Mouse (Mus musculus): Measurements from ENCODE around the gene Cabin1. TPM values are rescaled to one million over a fixed set of nuclear protein-coding genes. Genes with fewer than 3 reads are reported as not detected.
"Not testable (repeated sequence)": the region's sequence is repeated elsewhere in the genome, so short reads cannot be mapped to it uniquely, and the experiment has no call there.

Gene Cabin1
- polyA plus RNA-seq, 1 experiment from 2014 or later, result 19.8 TPM

DNA sequence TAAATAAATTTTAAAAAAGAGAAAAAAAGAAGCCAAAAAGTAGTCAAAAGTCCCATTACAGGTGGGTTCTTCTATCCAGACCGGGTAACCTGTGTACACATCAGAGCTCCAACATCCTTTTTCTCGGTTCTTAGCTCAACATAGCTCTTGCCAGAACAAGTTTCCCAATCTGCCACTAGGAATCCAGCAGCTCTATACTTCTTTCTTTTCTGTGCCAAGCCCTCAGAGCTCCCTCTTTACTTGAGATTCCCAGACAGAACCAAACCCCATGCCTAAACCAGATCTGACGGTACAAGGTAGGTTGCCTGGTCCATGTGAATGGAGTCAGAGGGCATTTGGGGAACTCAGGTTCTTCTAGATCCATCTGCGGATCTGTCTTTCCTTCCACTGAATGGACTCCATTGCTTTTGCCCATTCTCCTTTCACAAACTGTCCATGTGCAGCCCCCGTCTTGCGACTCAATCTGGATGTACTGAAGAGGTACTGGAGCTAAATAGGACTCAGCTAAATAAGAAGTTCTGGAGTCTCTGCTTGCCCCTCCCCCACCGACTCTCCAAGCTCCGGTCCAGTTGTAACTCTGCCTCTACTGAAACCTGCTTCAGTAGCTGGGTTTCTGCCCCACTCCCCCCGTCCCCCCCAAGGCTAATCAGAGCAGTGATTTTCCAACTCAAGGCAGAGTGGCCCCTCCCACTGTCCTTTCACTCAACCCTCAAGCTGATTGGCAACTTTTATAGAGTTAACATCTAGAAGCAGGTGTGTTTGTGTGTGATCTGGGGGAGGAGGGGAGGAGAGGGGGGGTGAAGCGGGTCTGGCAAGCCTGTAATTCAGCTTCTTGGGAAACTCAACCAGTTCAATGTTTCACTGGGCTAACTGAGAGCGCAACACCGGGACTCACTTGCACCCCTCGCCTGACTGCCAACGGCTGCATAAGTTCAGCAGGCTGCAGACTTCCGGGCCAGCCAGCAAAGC lies 15.3 kb upstream of the Cabin1 start:
- no peak overlapping the region for H3K27ac ChIP-seq
- H3K4me3 ChIP-seq (ENCODE audit: inconsistent target), result no peak overlapping the region
- no peaks in the 10 kb centered on the region for H3K79me2 ChIP-seq (ENCODE audit: inconsistent target)
- WGBS (ENCODE audit: missing documents), result 63% methylated on average over 15 of the region's 15 CpGs
- H3K36me3 ChIP-seq (ENCODE audit: inconsistent target), result no peaks in the 10 kb centered on the region

DNA sequence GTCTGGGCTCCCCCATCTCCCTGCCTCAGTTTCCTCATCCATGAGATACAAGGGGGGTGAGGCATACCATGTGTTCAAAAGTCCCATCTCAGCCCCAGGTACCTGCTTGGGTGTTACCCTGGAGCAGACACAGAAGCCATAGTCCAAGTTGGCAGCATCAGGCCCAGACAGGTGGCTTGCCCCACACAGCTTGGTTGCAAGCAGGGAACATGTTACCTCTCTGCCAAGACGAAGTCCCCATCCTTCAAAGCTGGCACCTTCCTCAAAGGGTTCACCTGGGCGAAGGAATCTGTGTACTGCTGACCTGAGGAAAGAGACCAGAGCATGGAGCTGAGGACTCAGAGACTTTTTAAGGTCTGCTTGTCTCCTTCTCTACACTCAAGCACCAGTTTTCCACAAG lies 13.7 kb upstream of the Cabin1 start:
- no peak overlapping the region for H3K4me3 ChIP-seq (ENCODE audit: inconsistent target)
- WGBS (ENCODE audit: missing documents), result 88% methylated on average over 2 of the region's 2 CpGs

DNA sequence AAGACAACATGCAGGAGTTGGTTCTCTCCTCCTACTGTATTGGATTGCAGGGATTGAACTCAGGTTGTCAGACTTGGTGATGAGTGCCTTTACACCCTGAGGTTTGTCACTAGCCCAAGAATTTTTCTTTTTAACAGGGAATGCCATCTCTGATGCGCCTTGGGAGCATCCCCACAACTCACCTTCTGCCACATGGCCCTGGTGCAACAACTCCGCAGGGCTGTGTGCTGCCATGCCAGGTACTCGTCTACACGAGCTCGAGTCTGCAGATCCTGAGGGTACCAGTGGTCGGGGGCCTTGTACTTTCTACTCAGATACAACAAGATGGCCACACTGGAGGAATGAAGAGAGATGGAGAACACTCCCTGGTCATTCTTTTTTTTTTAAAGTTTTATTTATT lies 12.4 kb upstream of the Cabin1 start:
- Histone ChIP-seq H3K4me3 (ENCODE audit: inconsistent target) (no peak overlapping the region), H3K27ac (no peak overlapping the region), H3K79me2 (ENCODE audit: inconsistent target) (no peaks in the 10 kb centered on the region), H3K36me3 (ENCODE audit: inconsistent target) (no peaks in the 10 kb centered on the region)
- 91% methylated on average over 6 of the region's 6 CpGs for WGBS (ENCODE audit: missing documents)

More for the DNA sequence above, 13.7 kb upstream of the Cabin1 start:
- Histone ChIP-seq H3K36me3 (ENCODE audit: inconsistent target) (no peaks in the 10 kb centered on the region), H3K27ac (no peak overlapping the region), H3K79me2 (ENCODE audit: inconsistent target) (no peaks in the 10 kb centered on the region)

DNA sequence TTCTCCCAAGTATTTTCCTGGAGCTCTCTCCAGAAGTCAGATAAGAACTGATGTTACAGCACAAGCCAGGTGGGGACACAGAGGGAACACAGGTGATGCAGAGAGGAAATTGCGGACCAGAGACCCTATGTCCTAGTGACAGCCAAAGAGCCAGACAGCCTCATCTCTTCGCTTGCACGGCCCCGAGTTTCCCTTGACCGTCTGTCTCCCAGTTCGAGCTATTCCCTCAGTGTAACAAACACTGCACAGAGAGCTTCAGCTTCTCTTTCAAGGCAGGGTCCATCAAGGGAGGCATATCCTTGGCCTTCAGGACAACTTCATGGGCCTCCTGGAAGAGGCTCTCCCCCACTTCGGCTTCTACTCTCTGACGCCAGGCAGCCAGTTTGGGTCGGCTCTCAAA lies 10.4 kb upstream of the Cabin1 start:
- Histone ChIP-seq H3K36me3 (ENCODE audit: inconsistent target) (no peaks in the 10 kb centered on the region), H3K27ac (no peak overlapping the region), H3K79me2 (ENCODE audit: inconsistent target) (no peaks in the 10 kb centered on the region), H3K4me3 (ENCODE audit: inconsistent target) (no peak overlapping the region)
- WGBS (ENCODE audit: missing documents), result 98% methylated on average over 9 of the region's 9 CpGs

DNA sequence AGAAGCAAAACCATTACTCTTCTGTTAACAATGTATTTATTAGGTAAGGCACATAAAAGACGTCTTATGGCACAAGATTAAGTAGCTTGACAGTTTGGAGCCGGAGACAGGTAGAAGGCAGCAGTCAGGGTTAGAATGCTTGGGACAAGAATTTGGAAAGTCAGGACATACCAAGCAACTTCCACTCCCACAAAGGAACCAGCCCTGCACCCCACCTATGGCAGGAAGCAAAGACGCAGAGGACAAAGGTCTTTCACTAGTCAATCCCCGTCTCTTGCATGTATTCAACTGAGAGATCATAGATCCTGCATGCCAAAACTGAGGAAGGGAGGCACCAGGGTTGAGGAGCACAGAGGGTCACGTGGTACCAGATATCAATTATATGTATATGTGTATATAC lies 10.0 kb upstream of the Cabin1 start:
- 95% methylated on average over 5 of the region's 5 CpGs for WGBS (ENCODE audit: missing documents)
- H3K4me3 ChIP-seq (ENCODE audit: inconsistent target), result no peak overlapping the region
- no peaks in the 10 kb centered on the region for H3K79me2 ChIP-seq (ENCODE audit: inconsistent target)
- no peaks in the 10 kb centered on the region for H3K36me3 ChIP-seq (ENCODE audit: inconsistent target)
- H3K27ac ChIP-seq, result no peak overlapping the region

DNA sequence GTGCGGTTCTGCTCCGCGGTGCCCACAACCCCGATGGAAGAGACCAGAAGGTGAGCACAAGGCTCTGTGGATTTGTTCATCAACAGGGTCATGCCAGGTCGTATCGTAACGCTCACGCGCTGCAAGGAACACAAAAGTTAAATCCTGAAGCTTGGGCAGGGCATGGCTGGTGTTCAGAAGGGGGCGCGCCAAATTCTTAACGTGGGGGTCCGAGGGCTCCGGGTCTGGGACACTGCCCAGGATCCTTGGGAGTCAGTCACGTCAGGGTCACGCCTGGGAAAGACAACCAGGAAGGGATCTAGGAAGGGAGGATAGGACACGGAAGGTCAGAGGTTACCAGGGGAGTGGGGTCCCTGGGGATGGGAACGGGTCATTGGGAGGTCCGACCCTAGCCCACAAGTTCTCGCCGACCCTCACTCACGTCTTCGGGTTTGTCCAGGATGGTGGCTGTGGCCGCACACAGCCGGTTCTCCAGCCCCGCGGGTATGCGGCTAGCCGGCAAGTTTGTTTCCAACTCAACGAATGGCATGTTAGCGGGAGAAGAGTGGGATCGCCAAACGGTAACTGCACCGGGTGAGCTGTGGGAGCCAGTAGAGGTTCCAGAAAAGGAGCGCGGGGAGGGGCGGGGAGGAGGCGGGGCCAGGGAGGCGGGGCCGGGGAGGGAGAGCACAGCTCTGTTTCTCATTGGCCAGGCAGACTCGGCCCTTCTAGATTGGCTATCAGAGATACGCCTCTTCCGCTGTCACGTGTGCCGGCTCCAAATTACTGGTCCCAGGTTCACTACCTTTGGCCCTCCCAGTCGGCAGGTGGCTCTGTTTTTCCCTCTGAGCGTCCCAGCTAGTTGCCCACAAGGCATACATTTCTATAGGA lies 8.9 kb upstream of the Cabin1 start, which contains the start of gene Ddt:
Gene Ddt (minus strand): TSS at position 620 of the 870 bp plus-strand sequence.
- H3K79me2 ChIP-seq (ENCODE audit: inconsistent target), result no peaks in the 10 kb centered on the region
- no peaks in the 10 kb centered on the region for H3K36me3 ChIP-seq (ENCODE audit: inconsistent target)
- peak within 1 kb of the TSS; percentile 90 for H3K4me3 ChIP-seq (ENCODE audit: inconsistent target)
- WGBS (ENCODE audit: missing documents), result under 1% methylated on average over 46 of the region's 47 CpGs
- peak within 1 kb of the TSS; percentile 37 for H3K27ac ChIP-seq

DNA sequence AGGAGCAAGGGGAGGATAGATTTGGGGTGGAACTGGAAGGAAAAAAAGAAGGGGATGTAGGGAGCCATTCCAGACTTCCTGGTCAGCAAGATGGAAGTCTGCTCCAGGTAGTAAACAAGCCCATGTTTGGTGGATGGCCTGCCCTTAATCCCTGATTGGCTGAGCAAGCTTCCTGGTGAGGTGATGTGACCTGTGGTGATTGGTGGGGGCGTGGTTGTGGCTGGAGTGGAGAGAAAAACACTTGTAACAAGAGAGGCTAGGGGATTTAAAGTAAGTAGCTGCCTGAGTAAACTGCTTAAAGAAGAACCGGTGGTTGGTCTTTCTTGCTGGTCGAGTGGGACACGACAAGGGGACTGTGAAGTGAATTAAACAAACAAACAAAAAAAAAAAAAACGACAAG lies 3.6 kb upstream of the Cabin1 start:
- not testable (repeated sequence) for H3K36me3 ChIP-seq (ENCODE audit: inconsistent target); H3K27ac ChIP-seq; H3K4me3 ChIP-seq (ENCODE audit: inconsistent target)
- H3K79me2 ChIP-seq (ENCODE audit: inconsistent target), result peaks cover 12% of the 10 kb centered on the region
- 62% methylated on average over 5 of the region's 5 CpGs for WGBS (ENCODE audit: missing documents)

DNA sequence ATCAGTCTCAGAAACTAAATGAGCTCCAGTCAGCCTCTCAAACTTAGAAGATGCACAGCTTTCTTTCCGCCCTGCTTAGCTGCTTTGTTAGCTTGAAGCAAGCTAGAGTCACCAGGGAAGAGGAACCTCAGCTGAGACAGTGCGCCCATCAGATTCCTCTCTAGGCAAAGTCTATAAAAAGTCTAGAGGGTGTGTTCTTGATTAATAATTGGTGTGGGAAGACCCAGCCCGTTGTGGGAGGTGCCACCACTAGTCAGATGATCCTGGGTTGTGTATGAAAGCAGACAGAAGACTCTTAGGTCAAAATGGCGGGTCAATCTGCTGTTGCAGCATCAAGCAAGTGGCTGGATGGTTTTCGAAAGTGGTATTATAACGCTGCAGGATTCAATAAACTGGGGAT lies 2.7 kb upstream of the Cabin1 start:
- Histone ChIP-seq H3K27ac (no peak overlapping the region), H3K79me2 (ENCODE audit: inconsistent target) (peaks cover 21% of the 10 kb centered on the region), H3K4me3 (ENCODE audit: inconsistent target) (no peak overlapping the region), H3K36me3 (ENCODE audit: inconsistent target) (no peaks in the 10 kb centered on the region)
- 82% methylated on average over 6 of the region's 6 CpGs for WGBS (ENCODE audit: missing documents)

DNA sequence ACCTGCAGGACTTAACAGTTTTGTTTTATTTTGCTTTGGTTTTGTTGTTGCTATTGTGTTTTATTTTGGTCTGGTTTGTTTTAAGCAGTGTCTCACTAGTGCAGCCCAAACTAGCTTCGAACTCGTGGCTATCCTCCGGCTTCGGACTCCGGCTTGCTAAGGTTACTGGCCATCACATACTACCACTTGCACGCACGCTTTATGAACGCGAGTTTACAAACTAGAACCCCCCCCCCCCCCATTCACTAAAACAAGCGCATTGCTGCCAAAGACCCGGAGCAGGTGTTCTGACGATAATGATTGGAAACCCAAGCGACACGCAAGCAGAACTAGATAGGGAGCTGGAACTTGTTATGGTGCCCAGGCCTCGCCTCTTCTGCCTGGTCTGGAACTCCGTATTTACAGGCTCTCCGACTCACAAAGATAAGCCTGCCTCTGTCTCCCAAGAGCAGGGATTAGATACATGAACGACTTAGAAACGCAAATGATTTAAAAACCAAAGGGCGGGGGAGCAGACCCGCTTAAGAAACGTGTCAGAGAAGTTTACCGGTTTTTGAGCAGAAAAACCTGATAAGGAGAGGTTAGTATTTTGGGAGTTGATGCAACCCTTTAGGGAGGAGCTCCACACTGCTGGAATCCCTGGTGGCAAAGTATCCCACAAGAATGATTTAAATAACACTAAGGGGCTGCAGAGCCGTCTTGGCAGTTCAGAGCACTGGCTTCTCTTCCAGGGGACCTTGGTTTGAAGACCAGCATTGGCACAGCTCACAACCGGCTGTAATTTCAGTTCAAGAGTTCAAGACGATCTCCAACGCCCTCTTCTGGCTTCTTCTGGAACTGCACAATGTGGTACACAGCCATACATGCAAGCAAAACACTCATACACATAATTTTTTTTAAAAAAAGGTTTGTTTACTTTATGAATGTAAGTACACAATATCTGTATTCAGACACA lies 655 bp upstream of the Cabin1 start:
- H3K27ac ChIP-seq, result peak overlapping the region; percentile 33
- H3K36me3 ChIP-seq (ENCODE audit: inconsistent target), result no peaks in the 10 kb centered on the region
- WGBS (ENCODE audit: missing documents), result under 1% methylated on average over 26 of the region's 27 CpGs
- H3K79me2 ChIP-seq (ENCODE audit: inconsistent target), result peaks cover 42% of the 10 kb centered on the region
- H3K4me3 ChIP-seq (ENCODE audit: inconsistent target), result peak overlapping the region; percentile 86

DNA sequence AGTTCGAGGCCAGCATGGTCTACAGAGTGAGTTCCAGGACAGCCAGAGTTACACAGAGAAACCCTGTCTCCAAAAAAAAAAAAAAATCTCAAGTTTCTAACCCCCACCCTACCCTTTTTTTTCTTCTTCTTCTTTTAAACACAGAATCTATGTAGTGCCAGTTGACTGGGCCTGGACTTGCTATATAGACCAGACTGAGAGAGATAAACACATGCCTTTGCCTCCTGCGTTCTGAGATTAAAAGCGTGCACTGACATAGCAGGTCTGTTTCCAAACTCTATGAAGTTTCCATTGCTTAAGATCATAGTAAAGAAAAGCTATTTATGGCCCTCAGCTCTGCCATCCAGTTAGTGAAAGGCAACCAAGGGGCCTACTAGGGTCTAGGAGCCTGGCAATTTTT lies 1.7 kb downstream of the Cabin1 start:
- Histone ChIP-seq H3K4me3 (ENCODE audit: inconsistent target) (no peak overlapping the region), H3K27ac (no peak overlapping the region), H3K79me2 (ENCODE audit: inconsistent target) (peaks cover 54% of the 10 kb centered on the region), H3K36me3 (ENCODE audit: inconsistent target) (no peaks in the 10 kb centered on the region)
- 97% methylated on average over 3 of the region's 3 CpGs for WGBS (ENCODE audit: missing documents)

DNA sequence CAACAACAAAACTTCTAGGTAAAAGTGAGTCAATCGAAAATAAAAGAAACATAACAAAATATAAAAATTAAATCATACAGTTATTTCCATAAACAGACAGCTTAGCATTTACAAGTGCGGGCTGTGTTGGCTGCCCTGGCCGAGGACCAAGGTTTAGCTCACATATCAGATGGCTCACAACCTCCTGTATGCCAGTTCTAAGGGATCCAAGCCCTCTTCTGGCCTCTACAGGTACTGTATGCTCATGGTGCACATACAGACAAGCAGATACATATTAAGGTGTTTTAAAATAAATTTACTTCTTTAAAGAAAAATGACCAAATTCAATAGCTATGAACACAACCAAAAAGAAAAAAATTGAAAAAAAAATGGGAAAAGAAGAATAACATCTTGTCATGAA lies 3.8 kb downstream of the Cabin1 start:
- Histone ChIP-seq H3K79me2 (ENCODE audit: inconsistent target) (peaks cover 54% of the 10 kb centered on the region), H3K27ac (no peak overlapping the region), H3K36me3 (ENCODE audit: inconsistent target) (no peaks in the 10 kb centered on the region), H3K4me3 (ENCODE audit: inconsistent target) (no peak overlapping the region)
- 97% methylated on average over 3 of the region's 3 CpGs for WGBS (ENCODE audit: missing documents)

DNA sequence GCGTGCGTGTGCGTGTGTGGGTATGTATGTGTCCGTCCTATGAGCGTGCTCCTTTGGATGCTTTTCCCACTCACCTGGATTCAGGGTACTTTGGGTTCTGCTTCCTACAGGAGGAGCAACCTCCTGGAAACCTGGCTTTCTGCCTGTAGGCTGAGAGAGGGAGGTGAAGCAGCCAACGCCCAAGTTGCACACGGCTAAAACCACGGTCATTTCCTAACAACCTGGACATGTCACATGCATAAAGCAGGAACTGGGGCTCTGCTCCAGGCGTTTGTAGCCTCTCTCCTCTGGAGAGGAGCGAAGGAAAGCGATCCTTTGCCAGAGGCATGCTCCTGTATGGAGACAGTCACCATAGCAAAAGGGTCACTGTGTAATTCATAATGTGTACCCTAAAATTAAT lies 7.4 kb downstream of the Cabin1 start:
- Histone ChIP-seq H3K4me3 (ENCODE audit: inconsistent target) (no peak overlapping the region), H3K27ac (no peak overlapping the region), H3K36me3 (ENCODE audit: inconsistent target) (peaks cover 24% of the 10 kb centered on the region), H3K79me2 (ENCODE audit: inconsistent target) (peaks cover 31% of the 10 kb centered on the region)
- WGBS (ENCODE audit: missing documents), result 79% methylated on average over 11 of the region's 11 CpGs

DNA sequence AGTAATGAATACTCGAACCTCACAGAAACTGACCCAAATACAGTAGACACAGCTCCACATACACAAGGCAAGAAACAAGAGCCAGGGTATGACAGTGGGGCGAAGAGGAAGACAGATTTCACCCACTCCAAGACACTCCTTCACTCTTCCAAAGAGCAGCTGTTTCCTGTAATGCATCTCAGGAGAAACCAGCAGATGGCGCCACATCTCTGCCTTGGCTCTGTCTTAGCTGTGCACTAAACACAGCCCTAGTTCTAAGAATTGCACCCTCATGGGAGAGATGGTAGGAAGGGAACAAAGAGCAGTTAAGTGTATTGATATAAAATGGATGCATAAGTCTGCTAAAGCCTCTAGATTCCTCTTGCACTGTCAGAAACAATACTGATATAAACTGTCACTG lies 20.1 kb downstream of the Cabin1 start:
- Histone ChIP-seq H3K27ac (no peak overlapping the region), H3K36me3 (ENCODE audit: inconsistent target) (peaks cover 49% of the 10 kb centered on the region), H3K79me2 (ENCODE audit: inconsistent target) (no peaks in the 10 kb centered on the region), H3K4me3 (ENCODE audit: inconsistent target) (no peak overlapping the region)
- WGBS (ENCODE audit: missing documents), result 47% methylated on average over 3 of the region's 3 CpGs

DNA sequence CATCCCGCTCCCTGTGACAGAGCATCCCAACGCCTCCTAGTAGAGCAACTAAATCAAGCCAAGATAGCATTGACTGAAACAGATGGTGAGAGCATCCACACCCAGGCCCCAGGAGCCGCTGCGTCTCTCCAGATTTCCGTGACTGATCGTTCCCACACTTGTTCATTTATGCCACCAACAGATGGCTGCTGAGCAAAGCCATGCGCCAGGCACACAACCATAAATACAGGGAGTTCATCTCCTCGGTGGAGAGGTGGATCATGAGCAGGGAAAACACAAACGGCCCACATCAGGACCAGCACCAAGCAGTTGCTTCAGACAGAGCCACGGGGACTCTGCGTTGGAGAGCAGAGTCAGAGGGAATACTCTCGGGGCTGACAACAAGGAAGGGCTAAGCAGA lies 20.8 kb downstream of the Cabin1 start:
- no peak overlapping the region for H3K4me3 ChIP-seq (ENCODE audit: inconsistent target)
- H3K27ac ChIP-seq, result no peak overlapping the region
- no peaks in the 10 kb centered on the region for H3K79me2 ChIP-seq (ENCODE audit: inconsistent target)
- WGBS (ENCODE audit: missing documents), result 94% methylated on average over 11 of the region's 12 CpGs
- peaks cover 49% of the 10 kb centered on the region for H3K36me3 ChIP-seq (ENCODE audit: inconsistent target)
